Mouse (Mus musculus) erythroblast, adult 5-6 weeks (primary cell): ENCODE measurements at regions not wholly inside any gene's neighbourhood (a gene's known extent, or its start where the extent isn't known, plus 50 kb on each side); places are given as distances from the start of the nearest gene placed in this dataset.

ENCODE experiments used
- ATAC-seq: replicated peaks from 2 replicates; pipeline ENCODE4 v1.8.0; 2016; ENCODE audit warnings: moderate number of reproducible peaks, mild to moderate bottlenecking, moderate TSS enrichment, inconsistent platforms; ENCODE audit not compliant: poor library complexity, low FRiP score, severe bottlenecking

DNA sequence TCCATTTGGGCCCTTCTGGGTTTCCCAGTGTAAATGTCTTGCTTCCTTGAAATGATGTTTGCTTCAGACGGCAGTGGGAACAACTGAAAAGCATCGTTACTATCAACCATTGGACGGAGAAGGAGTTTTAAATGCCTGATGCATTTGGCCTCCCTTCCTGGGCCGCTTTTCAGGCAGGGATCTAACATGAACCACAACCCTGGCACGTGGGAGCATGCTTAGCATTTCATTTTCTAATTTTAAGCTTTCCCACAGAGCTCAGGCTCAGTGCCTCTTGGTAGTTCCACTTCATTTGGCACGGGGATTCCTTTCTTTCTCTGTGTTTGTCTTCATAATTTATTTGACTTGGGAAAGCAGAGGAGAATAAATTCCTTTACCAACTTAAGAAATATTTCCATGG lies 406.6 kb upstream of the Nbea start:
- no peak for ATAC-seq

DNA sequence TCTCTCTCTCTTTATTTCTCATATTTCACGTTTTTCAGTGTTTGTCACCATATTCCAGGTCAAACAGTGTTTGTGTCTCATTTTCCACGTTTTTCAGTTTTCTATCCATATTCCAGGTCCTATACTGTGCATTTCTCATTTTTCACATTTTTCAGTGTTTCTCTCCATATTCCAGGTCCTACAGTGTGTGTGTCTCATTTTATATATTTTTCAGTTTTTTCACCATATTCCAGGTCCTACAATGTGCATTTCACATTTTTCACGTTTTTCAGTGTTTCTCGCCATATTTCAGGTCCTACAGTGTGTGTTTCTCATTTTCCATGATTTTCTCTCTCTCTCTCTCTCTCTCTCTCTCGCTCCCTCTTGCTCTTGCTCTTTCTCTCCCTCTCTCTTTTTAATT lies 391.9 kb upstream of the Nbea start:
- ATAC-seq = peak; percentile 87

DNA sequence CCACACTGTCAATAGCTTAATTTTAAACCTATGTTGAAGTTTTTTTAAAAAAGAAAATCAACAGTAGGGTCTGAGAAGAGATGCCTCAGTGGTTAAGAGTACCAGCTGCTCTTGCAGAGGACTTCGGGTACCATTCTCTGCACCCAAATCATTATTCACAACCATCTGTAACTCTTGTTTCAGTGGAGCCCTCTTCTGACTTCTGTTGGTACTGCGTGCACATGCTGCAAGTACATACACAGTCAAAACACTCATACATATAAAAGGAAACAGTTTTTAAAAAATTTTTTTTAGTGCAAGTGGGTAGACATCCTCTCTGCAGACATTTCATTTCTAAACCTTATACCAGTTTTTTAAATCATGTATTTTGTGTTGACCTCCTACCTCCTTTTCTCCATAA lies 352.7 kb upstream of the Nbea start:
- no peak for ATAC-seq

- no peak for ATAC-seq
Measured at GRCm38 (mm10) chr3:56504445-56504844, 320.9 kb upstream of the Nbea start.

- no peak for ATAC-seq
Measured at GRCm38 (mm10) chr3:56499301-56499700, 315.8 kb upstream of the Nbea start.

DNA sequence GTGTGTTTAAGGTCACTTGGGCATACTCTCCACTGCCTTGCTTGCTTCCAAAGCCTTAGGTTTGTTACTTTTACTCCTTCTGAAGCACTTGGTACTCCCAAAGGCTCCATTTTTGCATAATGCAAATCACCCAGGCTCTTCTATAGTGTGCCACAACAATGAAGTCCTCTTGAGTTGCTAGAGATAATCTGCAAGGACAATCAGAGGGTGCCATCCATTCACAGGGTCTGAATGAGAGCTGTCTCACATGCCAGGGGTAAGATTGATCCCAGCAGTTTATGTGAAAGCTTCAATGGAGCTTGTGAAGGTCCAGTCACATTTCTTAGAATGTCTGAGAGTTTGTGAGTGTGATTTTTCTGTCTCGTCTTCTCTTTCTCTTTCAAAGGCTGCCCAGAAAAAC lies 310.4 kb upstream of the Nbea start:
- ATAC-seq = no peak

DNA sequence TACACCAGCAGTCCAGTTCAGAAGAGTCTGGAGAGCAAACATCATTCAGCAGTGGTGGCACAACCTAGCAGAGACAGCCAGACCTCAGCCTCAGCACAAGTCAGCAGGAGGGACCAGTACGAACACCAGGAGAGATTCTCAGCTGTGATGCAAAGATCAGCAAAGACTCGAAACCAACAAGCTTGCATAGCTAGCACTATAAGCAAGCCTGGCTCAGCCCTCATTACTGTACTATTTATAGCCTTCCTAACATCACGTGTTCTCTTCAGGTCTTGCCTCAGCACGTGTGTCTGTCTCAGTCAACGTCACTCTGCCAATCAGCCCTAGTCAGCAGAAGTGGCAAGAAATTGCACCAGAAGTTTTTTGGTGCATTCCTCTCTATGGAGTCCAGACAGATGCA lies 305.7 kb upstream of the Nbea start:
- ATAC-seq = no peak

DNA sequence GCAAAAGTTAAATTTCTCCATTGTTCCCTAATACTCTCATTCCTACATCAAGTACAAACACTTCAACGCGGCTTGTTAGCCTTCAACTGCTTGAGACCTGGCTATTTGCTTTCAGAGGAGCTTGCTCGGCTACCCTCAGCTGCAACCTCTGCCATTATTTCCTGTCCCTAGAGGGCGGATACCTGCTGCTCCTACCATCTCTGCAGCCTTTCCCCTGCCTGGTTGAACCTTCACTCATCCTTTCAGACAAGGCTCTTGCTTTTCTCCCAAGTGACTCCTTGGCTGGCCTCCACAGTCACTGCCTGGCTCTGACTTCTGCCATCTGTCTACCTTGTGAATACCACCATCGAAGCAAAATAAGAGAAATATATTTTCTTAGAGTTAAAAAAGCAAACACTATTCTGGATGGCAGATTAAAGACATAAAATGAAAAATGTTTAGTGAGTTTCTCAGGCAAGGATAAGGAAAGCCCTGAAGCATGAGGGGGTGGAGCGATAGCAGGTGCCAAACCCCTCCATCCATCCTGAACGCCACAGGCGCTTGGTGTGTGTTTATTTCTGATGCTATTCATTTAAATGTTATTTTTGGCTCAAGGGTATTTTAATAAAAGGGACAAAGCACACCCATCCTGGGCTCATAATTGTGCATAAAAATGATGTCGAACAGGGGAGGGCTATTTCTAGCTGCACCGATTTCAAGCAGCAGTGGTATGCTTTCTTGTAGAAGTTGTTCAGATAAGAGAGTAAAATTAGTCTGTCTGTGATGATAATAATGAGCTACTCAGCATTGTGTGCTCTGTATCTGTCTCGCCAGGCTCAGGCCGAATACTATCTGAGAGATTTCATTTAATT lies 302.3 kb upstream of the Nbea start:
- ATAC-seq = no peak

GRCm38 (mm10) chr3:56484096-56484495 lies 300.6 kb upstream of the Nbea start:
- ATAC-seq = no peak

GRCm38 (mm10) chr3:56483370-56483769 lies 299.9 kb upstream of the Nbea start:
- no peak for ATAC-seq

- ATAC-seq = no peak
Measured at GRCm38 (mm10) chr3:56479529-56479928, 296.0 kb upstream of the Nbea start.

DNA sequence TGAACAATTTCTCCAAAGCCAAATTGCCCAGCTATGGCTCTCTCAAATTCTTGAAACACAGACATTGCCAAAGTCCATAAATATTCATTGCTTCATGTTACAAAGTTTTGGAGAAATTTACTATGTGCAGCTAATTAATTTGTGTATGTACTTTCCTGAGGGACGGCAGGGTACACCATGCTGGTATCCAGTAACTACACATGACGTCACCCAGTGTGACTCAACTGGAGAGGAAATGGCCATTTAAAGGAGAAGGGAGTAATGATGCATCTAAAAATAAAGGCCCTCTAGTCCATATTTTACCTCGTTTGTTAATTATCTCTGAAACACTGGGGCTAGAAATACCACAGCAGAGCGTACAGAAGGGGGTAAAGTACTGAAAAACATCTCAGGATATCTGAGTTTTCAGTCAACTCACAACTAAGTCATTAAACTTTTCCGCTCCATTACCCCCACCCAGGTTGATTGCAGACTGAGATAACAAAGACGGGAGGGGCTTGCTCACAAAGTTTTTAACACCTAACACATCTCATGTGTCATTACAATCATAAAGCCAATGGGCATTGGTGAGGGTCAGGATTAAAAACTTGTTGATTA lies 295.1 kb upstream of the Nbea start:
- no peak for ATAC-seq

DNA sequence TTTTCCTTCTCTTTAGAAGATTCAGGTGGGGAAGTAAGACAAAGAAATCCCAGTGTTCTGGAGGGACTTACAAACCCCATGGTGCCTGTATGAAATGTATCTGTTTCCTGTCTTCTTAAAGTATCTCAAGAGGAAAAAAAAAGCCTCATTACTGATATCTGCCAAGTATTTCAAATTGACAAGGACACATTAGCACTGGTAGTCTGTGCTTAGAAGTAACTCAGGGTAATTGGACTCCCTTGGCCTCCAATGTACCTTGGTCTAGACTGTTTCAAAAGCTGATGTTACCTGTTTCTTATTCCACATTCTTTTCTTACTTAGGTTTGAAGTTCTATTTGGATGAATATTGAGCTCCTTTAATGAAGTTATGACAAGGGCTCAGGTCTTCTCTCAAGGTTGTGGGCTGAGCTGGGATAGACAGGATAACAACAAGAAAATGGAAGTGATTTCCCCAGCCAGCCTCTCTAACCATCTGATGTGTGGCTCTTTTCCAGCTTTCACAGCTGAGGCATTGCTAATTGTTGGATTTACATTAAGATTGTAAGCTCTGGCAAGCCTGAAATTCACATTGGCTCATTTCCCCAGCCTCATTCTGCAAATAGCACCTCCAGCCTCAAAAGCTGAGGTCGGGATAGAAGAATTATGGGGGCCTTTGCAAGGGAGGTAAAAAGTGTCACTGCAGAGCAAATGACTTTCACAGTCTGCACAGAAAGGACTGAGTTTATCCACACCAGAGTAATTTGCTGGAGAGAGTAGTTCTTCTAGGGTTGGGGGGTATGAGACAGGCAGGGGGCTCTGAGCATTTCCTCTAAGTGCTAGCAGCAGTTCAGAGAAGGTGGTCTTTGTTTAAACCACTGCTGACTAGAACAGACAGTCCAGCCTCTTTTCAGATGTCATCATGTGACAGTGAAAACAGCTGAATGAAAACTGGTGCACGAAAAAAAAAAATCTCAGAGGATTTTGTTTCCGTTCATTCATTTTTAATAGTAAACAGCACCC lies 292.3 kb upstream of the Nbea start:
- ATAC-seq = no peak

DNA sequence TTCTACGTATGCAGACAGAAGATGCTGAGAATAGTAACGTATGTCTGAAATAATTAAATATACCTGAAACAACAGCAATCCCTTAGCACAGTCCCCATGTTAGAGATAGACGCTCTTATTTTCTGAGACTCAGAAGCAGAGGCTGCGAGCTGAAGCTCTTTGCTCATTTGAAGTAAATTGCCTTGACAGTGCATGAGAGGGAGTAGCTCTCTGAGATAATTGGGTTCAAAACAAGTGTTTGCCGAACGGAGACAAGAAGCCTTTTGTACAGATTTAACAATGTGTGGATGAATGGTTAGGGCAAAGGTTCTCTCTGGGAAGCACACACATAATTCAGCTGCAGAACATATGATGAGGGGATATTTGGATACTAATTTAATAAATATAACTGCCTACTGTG lies 289.1 kb upstream of the Nbea start:
- ATAC-seq = no peak

DNA sequence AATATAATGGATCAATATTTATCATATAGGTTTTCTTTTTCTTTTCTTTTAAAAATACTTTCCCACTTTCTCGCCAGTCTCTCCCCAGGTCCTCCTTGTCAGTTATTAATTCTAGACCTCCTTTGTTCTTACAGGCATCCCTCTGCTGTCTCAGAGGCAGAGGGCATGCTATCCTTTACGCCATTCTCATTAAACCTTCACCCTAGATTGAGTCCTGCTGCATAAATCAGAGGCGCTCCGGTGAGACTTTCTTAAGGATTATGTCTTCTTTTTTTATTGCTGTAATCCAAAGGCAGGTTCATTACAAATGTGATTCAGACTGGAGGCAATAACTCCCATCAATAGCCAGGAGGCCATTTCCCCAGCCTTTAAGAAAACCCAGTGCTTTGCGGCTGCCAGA lies 288.3 kb upstream of the Nbea start:
- ATAC-seq = no peak

DNA sequence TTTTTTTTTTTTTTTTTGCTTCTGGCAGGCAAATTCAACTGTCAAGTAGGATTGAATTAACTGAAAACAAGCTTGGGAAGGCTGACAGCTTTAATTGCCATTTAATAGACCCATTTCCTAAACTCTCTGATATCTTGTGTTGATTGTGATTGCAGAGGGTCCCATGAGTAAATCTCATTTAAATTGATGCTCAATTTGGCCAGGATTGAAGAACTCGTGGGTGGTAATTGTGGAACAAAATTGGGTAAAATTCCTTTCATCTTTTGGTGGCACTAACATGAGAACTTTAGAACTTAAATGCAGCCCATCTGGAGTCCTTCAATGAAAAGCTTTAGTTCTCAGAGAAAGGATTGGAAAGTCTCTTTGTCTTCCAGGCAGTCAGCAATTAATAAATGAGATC lies 287.7 kb upstream of the Nbea start:
- no peak for ATAC-seq

DNA sequence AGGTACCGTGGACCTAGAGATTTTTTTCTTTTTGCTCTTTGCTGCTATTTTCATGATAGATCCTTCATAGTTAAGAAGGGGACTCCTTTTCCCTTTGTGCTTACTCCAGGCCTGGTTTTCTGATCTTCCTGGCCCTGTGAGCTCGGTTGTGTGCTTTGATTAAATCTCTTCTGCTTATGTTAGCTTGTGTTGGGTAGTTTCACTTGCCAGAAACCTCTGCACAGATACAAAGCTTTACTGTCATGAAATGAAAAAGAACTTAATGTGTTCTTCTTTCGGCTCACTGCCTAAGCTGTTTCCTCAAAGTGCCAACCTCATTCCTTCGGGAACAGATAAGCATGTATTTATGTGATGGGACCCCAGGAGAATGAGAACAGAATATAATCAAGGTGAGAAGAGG lies 274.1 kb upstream of the Nbea start:
- no peak for ATAC-seq

DNA sequence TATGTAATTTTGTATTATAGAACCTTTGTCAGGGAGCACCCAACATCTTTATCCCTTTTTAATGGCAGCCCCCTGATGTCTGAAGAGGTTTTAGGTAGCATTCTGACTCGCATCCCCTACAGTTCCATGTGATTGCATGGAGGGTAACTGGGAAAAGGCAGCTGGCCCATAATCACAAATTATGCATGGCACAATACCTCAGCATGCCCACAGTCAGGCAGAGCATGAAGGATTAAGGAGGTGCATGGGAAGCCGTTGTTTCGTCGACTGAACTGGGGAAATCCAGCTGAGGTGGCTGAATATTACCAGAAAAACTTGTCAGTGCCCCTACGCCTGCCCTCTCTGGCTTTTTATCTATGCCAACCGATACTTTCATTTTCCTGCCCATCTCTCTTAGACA lies 272.8 kb upstream of the Nbea start:
- ATAC-seq = no peak

GRCm38 (mm10) chr3:56438900-56439299 lies 255.4 kb upstream of the Nbea start:
- ATAC-seq = no peak

DNA sequence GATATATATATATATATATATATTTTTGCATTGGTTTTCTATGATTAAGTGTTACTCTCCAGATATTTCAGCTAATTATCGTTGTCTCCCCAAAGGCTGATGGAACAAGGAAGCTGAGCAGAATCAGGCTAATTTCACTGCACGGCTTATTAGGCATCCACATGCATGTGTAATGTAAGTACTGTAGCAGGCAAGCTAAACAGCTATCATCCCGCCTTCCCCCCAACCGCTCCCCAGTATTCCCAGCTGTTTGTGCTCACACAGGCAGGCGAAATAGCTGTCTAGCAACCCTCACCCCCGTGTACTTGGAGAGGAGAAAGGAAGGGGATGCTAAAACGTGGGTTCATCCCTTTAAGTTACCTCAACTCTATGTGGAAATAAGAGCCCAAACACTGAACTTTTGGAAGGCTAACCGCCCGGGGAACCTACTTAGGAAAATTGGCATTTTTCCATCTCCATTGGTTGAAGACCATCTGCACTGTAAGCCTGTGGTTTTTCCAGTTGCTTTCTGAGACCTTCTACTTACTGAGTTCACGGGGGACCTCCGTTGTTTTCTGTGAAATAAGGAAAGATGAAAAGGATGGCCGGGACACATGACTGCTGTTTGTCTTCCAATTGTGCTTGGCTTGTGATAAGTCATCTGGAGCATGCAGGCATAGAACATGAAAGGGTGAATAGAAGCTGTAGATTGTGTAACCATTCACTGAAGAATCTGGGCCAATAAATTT lies 254.7 kb upstream of the Nbea start:
- ATAC-seq = no peak
